Mouse (Mus musculus): ENCODE results near the gene Gfra4.
A peak's percentile ranks its signal among the peaks of the same experiment; 100 is the strongest.

Gene Gfra4

DNA sequence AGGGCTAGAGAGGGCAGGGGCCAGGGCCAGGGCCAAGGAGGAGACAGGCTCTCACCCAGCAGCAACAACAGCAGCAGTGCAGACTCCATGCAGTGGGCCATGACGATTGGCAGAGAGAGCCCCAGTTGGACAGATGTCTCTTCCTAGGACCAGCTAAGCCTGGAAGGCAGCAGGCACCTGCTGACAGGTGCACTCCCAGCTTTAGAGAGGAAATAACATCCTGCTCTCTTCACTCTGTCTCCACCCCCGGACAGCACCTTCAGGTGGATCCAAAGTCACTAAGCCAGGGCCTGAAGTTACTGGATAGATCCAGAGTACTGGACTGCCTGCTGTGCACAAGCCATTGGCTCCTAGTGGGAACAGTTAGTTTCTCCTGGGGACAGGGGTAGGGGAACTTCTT lies at the start of gene Gfra4:
Gfra4 (minus strand) TSS at position 101 of the 400 bp plus-strand sequence.
- no peak for DNase-seq (ENCODE audit: low read depth)

DNA sequence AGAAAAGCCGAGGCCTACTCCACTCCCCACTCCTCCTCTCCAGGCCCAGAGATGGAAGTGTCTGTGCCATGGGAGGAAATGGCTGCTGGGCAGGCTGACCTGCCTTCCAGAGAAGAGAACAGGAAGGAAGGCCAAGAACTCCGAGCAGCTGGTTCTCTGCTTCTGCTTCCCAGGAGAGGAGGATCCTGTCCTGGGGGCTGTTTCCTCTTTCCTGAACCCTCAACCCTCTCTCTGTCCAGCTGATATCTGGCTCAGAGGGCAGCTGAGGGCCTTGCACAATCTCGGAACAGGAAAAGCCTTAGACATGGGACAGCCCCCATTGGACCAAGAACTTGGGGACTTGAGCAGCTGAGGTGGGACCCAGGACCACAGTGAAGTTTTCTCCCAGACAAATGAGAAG lies 48.0 kb upstream of the Gfra4 start:
- DNase-seq (ENCODE audit: low read depth) = no peak

DNA sequence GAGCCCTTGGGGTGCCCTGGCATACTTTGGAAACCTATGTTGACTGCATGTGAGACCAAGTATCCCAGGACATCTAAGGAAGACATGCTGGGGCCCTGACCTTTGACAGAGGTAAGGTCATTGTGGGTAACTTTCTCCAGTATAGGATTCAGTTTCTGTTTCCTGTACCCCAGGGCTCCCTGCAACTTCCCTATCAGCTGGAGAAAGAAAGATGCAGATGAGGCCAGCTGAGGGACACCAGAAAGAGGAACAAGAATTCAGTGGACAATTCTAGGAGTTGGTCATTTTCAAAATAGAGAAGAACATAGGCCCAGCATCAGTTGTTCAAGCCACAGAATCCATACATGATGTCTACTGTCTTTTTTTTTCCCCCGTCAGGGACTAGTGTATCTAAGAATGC lies 46.7 kb upstream of the Gfra4 start:
- DNase-seq (ENCODE audit: low read depth) = peak; percentile 40

DNA sequence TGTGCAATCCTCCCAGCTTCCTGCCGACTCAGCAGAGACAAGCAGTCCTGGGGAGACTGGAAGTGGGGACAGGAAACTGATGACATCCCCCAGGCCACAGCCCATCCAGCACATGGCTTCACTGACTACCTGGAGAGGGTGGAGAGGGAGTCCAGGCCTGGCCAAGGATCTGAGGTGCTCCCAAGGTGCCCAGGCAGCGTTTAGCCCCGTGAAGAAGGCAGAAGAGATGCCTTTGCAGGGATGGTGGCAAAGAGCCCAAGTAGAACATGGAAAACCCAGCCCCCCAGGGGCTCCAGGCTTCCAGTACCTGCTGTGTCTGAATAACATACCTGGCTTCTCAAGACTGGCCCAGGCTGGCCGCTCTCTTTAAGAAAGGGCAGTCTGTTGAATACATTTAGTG lies 45.7 kb upstream of the Gfra4 start:
- peak; percentile 72 for DNase-seq (ENCODE audit: low read depth)

DNA sequence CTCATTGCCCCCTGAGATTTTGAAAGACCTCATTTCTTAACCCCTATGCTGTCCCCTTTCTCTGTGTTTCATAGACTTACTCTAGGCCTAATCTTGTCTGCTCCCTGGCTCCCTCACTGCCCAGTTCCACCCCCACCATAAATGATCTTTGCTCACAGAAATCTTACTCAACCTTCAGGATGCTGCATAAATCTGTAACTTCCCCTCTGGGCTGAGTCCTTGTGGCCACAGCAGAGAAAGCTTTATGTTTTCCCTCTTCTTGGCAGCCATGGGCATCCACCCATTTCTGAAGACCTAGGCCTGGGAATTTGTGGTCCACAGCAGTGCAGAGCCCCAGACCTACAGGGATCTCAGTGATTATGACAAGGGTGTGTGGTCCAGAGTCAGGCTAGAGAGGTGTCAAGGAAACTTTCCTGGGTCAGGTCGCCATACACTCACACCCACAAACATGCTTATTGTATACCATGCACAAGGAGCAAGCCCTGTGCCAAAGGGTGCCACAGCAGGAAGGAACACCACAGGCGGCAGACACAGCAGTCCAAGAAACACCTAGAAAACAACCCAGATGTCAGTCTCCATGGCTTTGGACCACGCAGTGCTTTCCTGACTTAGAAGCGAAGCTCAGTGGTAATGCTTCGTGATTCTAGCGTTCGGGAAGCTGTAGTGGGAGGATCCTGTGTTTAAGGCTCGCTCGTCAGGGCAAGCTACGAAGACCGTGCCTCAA lies 43.9 kb upstream of the Gfra4 start, which contains the start of gene Siglec1:
Siglec1 (minus strand) TSS at position 99 of the 724 bp plus-strand sequence.
- DNase-seq (ENCODE audit: low read depth) = peak; percentile 52

DNA sequence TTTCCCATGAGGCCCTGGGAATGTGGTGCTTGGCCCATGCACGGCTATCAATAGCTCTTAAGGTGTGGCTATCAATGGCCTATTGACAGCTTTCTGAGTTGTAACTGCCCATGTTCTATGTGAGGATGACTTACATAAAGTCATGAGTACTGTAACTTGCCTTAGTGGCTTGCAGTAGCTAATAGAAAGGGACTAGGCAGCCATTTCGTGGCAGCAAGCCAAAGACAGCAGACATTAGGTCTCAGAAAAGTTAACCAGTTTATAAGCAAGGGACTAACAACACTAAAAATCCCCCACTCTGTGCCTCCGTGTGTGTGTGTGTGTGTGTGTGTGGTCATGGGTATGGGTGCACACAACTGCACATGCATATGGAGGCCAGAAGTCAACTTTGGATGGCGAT lies 41.3 kb upstream of the Gfra4 start:
- DNase-seq (ENCODE audit: low read depth) = no peak

DNA sequence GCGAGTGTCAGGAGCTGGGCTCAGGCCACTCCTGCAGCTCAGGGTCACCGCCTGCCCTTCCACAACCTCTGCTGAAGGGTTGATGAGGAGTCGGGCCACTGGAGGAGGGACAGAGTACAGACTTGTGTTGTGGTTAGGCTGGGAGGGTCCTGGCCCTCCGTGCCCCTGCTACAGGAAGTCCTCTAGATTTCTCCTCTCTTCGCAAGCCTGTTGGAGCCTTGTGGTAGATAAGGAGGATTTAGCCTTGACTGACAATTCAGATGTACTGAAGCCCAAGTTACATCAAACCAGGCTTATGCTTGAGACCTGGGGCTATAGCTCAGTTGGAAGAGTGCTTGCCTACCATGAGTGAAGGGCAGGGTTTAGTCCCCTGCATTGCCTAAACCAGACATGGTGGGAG lies 37.6 kb upstream of the Gfra4 start:
- DNase-seq (ENCODE audit: low read depth) = peak; percentile 81

DNA sequence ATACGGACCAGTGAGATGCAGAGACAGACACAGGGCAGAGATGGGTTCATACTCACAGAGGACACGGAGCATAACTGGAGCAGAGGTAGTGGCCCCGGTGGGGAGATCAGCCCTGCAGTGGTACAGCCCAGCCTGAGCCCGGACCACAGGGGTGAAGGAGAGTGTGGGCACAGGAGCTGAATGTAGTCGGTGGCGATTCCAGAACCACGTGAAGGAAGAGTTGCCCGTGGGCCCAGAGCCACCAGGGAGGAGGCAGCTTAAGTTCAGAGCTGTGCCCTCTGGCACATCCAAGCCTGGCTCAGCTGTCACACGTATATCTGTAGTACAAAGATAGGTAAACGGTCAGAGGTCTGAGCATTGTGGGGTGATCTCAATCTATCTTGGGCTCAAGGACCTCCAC lies 29.6 kb upstream of the Gfra4 start:
- no peak for DNase-seq (ENCODE audit: low read depth)

DNA sequence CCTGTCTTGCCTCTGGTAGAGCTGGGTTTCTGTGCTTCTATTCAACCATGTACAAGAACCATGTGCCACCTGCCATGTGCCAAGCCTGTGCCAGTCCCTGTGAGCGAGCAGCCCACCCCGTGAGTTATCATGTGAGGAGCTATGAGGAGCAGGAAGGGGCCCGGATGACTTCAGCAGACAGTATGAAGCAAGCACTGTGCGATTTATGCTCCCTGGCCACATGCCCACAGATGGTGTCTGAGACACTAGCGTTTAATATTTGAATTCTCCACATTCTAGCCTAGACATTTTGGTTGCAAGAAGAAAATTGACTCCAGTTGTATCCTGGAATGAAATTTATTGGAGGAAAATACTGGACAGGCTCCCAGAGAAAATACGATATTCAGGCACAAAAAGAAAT lies 24.6 kb upstream of the Gfra4 start:
- no peak for DNase-seq (ENCODE audit: low read depth)

DNA sequence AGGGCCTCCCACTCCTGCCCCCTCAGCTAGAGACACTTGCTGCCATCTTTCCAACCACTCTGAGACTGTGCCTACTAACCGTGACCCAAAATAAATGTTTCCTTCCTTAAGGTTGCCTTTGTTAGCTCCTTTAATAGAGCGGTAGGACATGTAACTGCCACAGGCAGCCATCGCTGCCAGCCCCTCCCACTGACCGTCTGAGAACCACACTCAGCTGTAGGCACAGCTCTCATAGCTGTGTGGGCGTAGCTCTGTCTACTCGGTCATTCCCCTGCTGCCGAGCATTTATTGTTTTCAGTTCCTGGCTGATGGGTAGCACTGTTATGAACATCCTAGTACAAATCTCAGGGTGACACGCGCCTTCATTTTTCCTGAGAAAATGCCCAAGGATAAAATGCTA lies 23.5 kb upstream of the Gfra4 start:
- no peak for DNase-seq (ENCODE audit: low read depth)

DNA sequence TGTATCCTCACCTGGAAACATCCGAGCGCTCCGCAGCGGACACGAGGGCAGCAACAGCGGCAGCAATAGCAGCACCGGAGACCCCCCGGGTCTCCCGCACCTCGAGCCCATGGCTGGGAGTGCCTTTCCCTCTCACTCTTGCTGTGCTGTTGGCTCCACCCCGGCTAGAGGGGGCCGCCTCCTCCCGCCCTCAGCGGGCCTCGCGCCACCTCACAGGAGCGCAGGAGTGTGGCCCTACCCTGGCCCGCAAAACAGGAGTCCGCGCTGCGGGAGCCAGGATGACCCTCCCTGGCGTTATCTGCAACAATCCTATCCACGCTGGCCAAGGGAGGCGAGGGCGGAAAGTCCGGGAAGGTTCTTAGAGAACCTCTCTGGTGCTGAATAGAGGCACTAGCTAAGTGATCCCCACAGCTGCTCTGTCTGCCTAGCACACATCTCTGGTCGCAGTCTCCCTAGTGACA lies 20.5 kb upstream of the Gfra4 start, which contains the start of gene Adam33:
Adam33 (minus strand) TSS at position 411 of the 461 bp plus-strand sequence.
- no peak for DNase-seq (ENCODE audit: low read depth)

DNA sequence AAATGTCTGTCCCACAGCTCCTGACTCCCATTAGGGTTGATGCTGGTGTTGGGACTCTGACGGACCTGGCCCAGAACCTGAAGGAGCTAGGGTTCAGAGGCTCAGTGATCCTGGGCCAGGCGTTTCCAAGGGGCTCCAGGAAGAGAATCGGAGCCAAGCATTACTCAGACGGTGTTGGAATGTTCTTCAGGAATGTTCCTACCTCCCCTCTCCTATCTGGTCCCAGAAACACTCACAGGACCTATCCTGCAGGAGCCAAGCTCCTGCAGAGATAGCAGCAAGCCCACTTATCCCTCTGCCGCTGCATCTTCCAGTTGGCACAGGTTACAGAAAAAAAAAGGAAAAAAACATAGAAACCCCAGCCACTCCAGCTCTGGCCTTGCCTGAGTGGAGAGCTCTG lies 18.7 kb upstream of the Gfra4 start:
- DNase-seq (ENCODE audit: low read depth) = no peak

DNA sequence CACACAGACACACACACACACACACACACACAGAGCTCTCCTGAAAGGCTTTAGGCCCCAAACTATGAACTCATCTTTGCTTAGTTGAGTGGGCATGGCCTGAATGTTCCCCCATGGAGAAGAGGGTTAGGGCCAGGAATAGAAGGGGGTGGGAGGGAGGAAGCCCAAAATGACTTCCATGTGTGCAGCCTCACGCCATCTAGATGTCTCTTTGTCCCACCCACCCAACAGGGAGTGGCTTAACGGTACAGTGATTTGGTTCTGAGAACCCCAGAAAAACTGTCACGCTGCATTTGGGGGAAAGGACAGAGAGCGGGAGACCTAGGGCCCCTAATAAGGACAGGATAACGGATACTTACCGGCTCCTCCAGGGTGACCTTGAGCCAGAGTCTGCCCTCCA lies 17.9 kb upstream of the Gfra4 start:
- no peak for DNase-seq (ENCODE audit: low read depth)

DNA sequence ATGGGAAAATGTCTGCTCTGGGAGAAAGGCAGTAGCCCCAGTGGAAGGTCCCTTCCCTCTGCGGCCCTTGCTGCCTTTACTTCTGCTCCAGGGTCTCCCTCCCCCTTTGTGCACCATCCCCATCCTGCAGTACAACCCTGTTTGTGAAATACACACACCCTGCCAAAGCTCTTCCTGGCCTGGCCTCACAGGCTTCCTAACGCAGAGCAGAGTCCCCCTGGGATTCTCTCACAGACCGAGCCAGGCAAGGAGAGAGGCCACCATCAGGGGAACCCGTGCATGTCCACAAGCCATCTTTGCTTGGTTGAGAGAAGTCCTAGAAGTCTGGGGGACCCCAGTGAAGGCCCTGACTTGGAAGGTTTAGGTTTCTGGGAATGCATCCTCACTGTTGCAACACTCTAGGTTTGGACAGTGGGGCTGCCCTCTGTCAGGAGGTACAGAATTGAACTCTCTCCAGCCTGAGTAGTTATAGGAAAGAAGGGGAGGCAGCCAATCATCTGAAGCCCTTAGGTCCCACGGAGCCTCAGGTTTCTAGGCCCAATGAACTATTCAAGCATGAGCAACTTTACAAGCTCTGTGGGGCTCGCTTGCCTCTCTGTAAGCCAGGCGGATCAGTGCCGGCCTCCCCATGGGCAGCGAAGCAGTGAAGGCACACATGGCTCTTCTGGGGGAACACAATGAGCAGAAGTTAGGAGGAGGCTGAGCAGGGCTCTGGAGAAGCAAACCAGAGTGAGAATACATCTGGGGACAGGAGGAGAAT lies 17.1 kb upstream of the Gfra4 start:
- DNase-seq (ENCODE audit: low read depth) = no peak

DNA sequence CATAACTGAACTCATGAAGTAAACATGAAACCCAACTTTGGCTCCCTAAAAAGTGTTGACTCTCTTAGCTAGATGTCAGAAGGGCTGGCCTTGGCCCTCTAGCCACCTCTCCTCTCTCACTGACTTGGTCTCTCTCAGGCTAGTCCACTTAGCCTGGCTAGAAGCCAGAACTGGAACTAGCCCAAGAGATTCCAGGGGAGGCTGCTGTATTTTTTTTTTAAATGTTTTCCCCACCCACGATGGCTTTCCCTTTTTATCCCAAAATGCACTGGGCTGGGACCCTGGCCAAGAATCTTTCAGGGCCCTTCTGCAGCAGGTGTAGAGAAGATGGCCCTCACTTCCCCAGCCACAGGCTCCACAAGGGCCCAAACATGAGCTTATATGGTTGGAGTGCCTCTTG lies 16.5 kb upstream of the Gfra4 start:
- no peak for DNase-seq (ENCODE audit: low read depth)

DNA sequence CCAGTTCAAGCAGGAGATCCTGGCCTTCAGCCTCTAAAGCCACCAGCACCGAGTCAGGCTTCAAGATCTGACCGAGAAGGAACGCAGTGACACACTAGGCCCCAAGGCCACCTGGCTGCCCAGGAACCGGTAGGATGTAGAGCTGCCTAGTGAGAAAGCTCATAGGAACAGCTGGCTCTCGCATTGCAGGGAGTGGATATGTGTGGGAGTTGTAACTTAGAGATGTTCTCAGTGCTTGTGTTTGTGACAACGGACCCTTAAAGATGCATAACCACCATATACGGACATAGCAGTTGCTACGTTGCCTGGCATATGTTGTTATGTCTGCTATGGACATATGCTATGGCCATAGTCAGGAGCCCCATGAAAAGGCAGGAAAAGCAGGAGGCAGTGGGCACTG lies 15.8 kb upstream of the Gfra4 start:
- no peak for DNase-seq (ENCODE audit: low read depth)

DNA sequence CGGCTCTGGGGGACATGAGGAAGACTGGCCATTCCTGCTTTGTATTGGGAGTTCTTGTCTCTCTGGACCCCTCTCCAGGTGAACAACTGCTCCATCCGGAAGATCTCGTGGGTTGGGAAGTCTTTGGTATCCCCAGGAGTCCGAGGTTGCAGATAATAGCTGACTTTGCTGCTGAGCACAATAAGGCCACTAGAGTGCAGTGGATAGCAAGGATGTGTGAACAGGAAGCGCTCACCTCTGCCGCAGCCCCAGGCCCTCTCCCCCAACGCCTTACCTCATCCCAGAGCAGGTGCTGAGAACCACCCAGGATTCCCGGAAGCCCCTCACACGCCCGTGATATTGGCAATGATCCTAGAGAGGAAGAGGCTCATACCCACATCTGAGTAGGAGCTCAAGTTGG lies 13.3 kb upstream of the Gfra4 start:
- DNase-seq (ENCODE audit: low read depth) = peak; percentile 60

DNA sequence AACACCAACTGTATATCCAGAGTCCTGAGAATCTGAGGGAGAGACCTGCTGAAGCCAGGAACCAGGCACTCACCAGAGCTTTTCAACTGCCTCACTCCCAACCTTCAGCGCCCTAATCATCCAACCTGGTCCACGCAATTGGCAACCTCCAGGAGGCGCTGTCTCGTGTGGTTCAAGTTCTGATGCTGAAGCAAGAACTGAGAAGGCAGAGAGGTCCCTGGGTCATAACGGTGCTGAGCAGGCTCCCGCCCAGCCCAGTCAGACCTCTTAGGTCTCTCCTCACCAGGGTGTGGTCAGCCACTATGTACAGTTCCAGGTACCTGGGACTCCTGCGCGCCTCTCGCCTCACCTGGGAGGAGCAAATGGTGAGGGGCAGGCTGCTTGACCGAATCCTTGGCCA lies 12.7 kb upstream of the Gfra4 start:
- DNase-seq (ENCODE audit: low read depth) = peak; percentile 66

DNA sequence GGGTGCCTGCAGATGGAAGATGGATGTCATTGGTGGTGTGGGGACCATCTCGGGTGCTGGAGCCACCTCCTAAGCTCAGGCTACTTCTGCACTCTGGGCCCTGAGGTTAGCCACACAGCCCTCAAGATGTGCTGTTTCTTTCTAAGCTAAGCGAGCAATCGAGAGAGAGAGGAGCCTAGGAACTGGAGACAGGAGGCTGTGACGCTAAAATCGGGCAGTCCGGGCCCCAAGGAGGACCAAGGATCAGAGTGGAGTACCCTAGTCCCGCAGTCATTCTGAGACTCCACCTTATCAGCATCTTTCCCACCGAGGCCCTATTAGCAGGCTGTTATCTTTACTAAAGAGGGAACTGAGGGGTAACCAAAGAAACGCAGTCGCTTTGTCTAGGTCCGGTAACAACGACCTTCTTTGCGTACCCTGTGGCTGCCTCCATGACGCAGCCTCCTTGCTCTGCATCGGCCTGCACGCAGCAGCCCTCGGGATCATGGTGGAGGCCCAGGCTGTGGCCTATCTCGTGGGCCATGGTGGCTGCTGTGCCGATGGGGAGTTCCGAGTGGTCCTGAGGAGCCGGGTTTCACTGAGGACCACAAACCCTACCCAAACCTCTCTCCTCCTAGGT lies 11.9 kb upstream of the Gfra4 start:
- no peak for DNase-seq (ENCODE audit: low read depth)

DNA sequence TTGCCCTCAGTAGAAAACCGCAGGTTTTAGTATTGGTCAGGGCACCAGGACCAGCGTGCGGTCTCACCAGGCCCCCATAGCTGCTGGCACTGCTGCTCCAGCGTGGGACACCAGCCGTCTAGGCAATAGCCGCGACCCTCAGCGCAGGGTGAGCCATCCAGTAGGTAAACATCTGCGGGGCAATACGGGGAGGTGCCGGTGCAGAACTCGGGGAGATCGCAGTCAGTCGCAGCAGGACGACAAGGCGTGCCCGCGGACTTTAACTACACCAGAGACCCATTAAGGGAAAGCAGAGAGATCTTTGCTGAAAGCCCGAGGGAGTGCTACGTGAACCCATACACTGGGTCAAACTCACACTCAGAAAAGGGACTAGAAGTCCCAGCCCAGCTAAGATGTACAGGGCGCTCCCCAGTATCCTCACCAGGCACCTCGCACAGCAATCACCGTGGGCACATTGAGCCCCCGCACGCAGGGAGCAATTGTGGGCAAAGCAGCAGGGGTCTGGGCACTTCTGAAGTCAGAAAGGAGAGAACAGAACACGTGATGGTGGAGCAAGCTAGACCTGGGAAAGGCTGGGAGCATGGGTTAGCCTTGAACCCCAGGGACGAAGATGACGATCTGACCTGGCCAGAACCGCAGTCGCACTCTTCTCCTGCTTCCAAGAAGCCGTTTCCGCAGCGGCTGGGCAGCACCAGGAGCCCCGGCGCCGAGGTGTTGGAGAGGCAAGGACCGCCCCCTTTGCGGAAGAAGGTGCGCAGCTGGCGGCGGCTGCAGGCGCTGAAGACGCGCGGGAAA lies 11.2 kb upstream of the Gfra4 start:
- no peak for DNase-seq (ENCODE audit: low read depth)

DNA sequence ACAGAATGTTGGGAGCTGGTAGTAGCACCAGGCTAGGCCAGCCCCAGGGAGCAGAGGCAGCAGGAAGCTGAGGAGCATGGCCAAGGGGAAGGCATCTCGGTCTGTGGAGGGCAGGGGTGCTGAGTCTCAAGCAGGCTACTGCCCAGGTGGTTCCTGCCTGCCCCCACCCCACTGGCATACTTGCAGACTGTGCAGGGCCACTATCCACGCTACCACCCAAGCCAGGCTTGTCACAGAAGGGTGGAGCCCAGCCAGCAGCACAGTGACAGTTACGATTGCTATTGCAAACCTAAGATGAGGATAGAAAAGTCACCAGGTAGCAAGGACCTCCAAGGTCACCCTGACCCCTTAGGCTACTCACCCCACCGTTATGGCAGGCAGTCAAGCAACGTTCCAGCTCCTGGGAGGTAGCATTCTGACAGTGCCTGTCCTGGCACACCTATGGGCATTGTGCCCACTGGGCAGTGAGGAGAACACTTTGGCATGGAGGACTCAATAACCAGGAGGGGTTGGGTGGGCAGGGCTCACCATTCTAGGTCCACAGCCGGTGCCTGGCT lies 10.1 kb upstream of the Gfra4 start:
- DNase-seq (ENCODE audit: low read depth) = no peak

DNA sequence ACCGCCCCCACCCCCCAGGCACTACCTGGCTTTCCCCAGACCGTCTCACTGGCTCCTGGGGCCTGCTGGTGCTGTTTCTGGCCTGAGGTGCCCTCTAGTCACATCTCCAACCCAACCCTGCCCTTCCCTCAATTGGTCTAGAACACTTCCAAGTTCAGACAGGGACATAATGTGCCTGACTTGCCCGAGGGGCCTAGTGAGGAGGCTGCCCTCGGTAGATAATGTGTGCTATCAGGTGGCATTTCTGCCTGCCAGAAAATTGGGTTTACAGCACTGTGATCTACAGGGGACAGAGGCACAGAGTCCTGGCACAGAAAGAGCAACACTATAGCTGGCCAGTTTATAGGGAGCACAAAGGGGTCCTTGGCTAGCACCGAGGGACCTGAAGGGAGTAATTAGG lies 9.2 kb upstream of the Gfra4 start:
- no peak for DNase-seq (ENCODE audit: low read depth)

All from 416B (cell line).